Mouse (Mus musculus) ES-E14 (cell line): Measurements from ENCODE around the gene Usp47.

Experiments used
- CHD2 ChIP-seq: IDR thresholded peaks from 2 replicates; pipeline ENCODE4 v1.6.1; 2014; ENCODE audit warnings: mild to moderate bottlenecking, low read depth, low read length, inconsistent platforms
- HCFC1 ChIP-seq: IDR thresholded peaks from 2 replicates; pipeline ENCODE4 v1.6.1; 2012; ENCODE audit warnings: low read length, inconsistent platforms, borderline replicate concordance; ENCODE audit not compliant: insufficient read depth
- MAFK ChIP-seq: IDR thresholded peaks from 2 replicates; pipeline ENCODE4 v1.6.1; 2014; ENCODE audit warnings: mild to moderate bottlenecking, low read depth, low read length, inconsistent platforms; ENCODE audit not compliant: insufficient read depth
- ZC3H11A ChIP-seq: IDR thresholded peaks from 2 replicates; pipeline ENCODE4 v1.6.1; 2012; ENCODE audit warnings: low read depth, mild to moderate bottlenecking, inconsistent platforms, low read length, borderline replicate concordance
- ZNF384 ChIP-seq: IDR thresholded peaks from 2 replicates; pipeline ENCODE4 v1.6.1; 2012; ENCODE audit warnings: low read depth, low read length, inconsistent platforms

GRCm38 (mm10) chr7:112012621-112013177, 10.6 kb upstream of the Usp47 start:
- no peak for TF ChIP-seq HCFC1
- TF ChIP-seq CHD2, result no peak
- TF ChIP-seq MAFK, result no peak
- no peak for TF ChIP-seq ZNF384
- TF ChIP-seq ZC3H11A, result no peak
